Mouse (Mus musculus): ENCODE measurements around the gene Trpm3.
A peak's percentile ranks its signal among the peaks of the same experiment; 100 is the strongest.

- TF ChIP-seq CTCF (IDR thresholded peaks at IDR 0.05; ENCODE audit: borderline replicate concordance, insufficient read depth, low read depth, low read length) (no peak), POLR2A (IDR thresholded peaks at IDR 0.05; ENCODE audit: borderline replicate concordance, insufficient read depth, low read length) (peak; percentile 26; the same call in 1 of the 2 replicates)
Observed at GRCm38 (mm10) chr19:22753311-22753809, 614.5 kb downstream of the Trpm3 start.

Measured in cerebellum, adult 2 months (tissue).